Mouse (Mus musculus) spleen, embryonic (tissue): ENCODE data around the gene Lrp3.

Experiments
- CTCF ChIA-PET: fragments of 350-600 bp; sonication (Branson Sonifier 250); formaldehyde crosslinking; loops from one replicate; lab custom pipeline; 2022; lab: Charles Lee

The Lrp3 gene

GRCm38 (mm10) chr7:35189699-35190098, 25.6 kb downstream of the Lrp3 start:
- CTCF ChIA-PET = no interaction called here

GRCm38 (mm10) chr7:35185889-35186569, 29.3 kb downstream of the Lrp3 start, which contains the start of gene Slc7a10:
Slc7a10 (plus strand) TSS chr7:35186385.
- CTCF ChIA-PET = no interaction called here

GRCm38 (mm10) chr7:35184833-35185724, 30.2 kb downstream of the Lrp3 start:
- CTCF ChIA-PET = no interaction called here

GRCm38 (mm10) chr7:35176412-35177381, 38.6 kb downstream of the Lrp3 start:
- CTCF ChIA-PET = no interaction called here

GRCm38 (mm10) chr7:35175533-35175932, 39.8 kb downstream of the Lrp3 start:
- CTCF ChIA-PET = interaction anchor here (0.7 kb wide), 1 partner anchor 11 kb away, joined by 4 read pairs; no protein-coding TSS in a partner anchor

- CTCF ChIA-PET = interaction anchor here (0.6 kb wide), 1 partner anchor 510 kb away, joined by 3 read pairs; no protein-coding TSS in a partner anchor
These were observed 42.8 kb downstream of the Lrp3 start for GRCm38 (mm10) chr7:35172519-35172918.

- CTCF ChIA-PET = interaction anchor here (0.7 to 1.5 kb wide), 2 partner anchors 23 to 244 kb away, joined by 3 read pairs; no protein-coding TSS in a partner anchor
These were observed 43.4 kb downstream of the Lrp3 start for GRCm38 (mm10) chr7:35171867-35172382.

- CTCF ChIA-PET = no interaction called here
These were observed 46.0 kb downstream of the Lrp3 start for GRCm38 (mm10) chr7:35169341-35169740.

GRCm38 (mm10) chr7:35167925-35168324, 47.4 kb downstream of the Lrp3 start:
- CTCF ChIA-PET = interaction anchor here (0.6 kb wide), 1 partner anchor 144 kb away, joined by 12 read pairs; no protein-coding TSS in a partner anchor

GRCm38 (mm10) chr7:35166988-35167387, 48.3 kb downstream of the Lrp3 start:
- CTCF ChIA-PET = no interaction called here

GRCm38 (mm10) chr7:35164131-35164530, 51.2 kb downstream of the Lrp3 start:
- CTCF ChIA-PET = no interaction called here

GRCm38 (mm10) chr7:35163600-35163999, 51.7 kb downstream of the Lrp3 start:
- CTCF ChIA-PET = interaction anchor here (0.6 kb wide), 1 partner anchor 139 kb away, joined by 6 read pairs; no protein-coding TSS in a partner anchor

- CTCF ChIA-PET = no interaction called here
These were observed 52.9 kb downstream of the Lrp3 start for GRCm38 (mm10) chr7:35162443-35162842.

GRCm38 (mm10) chr7:35157512-35157911, 57.8 kb downstream of the Lrp3 start:
- CTCF ChIA-PET = no interaction called here

GRCm38 (mm10) chr7:35156561-35157477, 58.5 kb downstream of the Lrp3 start:
- CTCF ChIA-PET = interaction anchor here (0.6 kb wide), 1 partner anchor 112 kb away, joined by 3 read pairs; no protein-coding TSS in a partner anchor

GRCm38 (mm10) chr7:35154449-35154848, 60.8 kb downstream of the Lrp3 start:
- CTCF ChIA-PET = no interaction called here

- CTCF ChIA-PET = no interaction called here
These were observed 64.4 kb downstream of the Lrp3 start for GRCm38 (mm10) chr7:35150860-35151259.
